14 mouse cellular contexts compared by ENCODE assay signal in genomic region chr8:64790418-64790817, GRCm38 (mm10).
"Had no signal": no experiment of that assay in that cellular context is flagged by ENCODE, and none has a peak within 500 bp of the region (broad histone marks: within the 10 kb centered on the region; RNA-seq: fewer than 3 reads in every experiment).

No protein-coding gene starts in this region.

- H3K36me3 ChIP-seq: hindbrain, embryonic 13.5 days; limb, embryonic 10.5 days; lung, embryonic 15.5 days; midbrain, embryonic 12.5 days; neural tube, embryonic 15.5 days had no signal

- H3K4me1 ChIP-seq: limb, embryonic 10.5 days; midbrain, embryonic 12.5 days had no signal

- H3K9ac ChIP-seq: hindbrain, embryonic 13.5 days; lung, embryonic 15.5 days; midbrain, embryonic 12.5 days; neural tube, embryonic 15.5 days had no signal

- H3K27ac ChIP-seq: hindbrain, embryonic 13.5 days; hindbrain, postnatal 0 days; kidney, postnatal 0 days; left cerebral cortex, adult 2 months; limb, embryonic 10.5 days; lung, embryonic 15.5 days; midbrain, embryonic 12.5 days; neural tube, embryonic 15.5 days had no signal

- DNase-seq: kidney, adult 8-10 months; kidney, postnatal 4 days; right cerebral cortex, adult 18-20 months; right cerebral cortex, postnatal 25 days; thymus, postnatal 4 days had no signal

- H3K9me3 ChIP-seq: hindbrain, embryonic 13.5 days; limb, embryonic 10.5 days; lung, embryonic 15.5 days; midbrain, embryonic 12.5 days; neural tube, embryonic 15.5 days had no signal

- ATAC-seq: hindbrain, postnatal 0 days had no signal

- H3K4me2 ChIP-seq: hindbrain, embryonic 13.5 days; lung, embryonic 15.5 days; midbrain, embryonic 12.5 days; neural tube, embryonic 15.5 days had no signal

- H3K4me3 ChIP-seq: hindbrain, embryonic 13.5 days; left cerebral cortex, adult 2 months; limb, embryonic 10.5 days; lung, embryonic 15.5 days; midbrain, embryonic 12.5 days; myocyte; neural tube, embryonic 15.5 days had no signal

- H3K27me3 ChIP-seq: hindbrain, embryonic 13.5 days; lung, embryonic 15.5 days; midbrain, embryonic 12.5 days; neural tube, embryonic 15.5 days had no signal
